Mouse (Mus musculus) frontal cortex, postnatal 36 days (tissue): ENCODE measurements around the gene Maml3.

Experiments used
- DNase-seq, 2 experiments: peaks; one replicate each; pipeline ENCODE4 v3.0.0; 2022; ENCODE audit warnings: low spot score in 2 of 2

The Maml3 gene

DNA sequence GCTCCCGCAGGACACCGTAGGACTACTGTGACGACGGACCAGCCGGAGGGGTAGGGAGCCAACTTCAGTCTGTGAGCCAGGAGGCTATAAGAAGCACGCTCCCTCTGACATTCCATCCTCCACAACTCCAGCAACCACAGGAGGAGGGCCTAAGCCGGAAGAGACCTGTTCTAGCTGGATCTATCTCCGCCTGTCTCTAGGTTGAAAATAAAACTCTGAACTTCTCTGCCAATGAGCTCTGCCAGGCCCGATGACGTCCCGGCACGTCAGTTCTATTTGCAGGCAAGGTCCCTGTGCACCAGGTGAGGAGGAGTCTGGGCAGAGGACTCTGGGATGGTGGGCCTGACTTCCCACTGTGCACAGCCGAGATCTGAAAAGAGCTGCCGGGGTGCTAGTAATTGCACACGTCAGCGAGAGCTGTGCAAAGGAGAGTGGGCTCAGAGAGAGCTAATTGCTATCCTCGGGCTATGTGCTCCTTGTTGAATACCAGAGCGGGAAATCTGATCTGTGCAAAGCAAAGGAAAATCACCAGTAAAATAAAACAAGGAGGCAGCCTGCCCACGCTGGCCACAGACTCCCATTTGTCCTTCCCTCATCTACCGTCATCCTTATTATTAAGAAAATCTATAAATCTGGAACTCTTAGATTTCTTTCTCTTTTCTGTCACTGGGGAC is 58.7 kb downstream of the Maml3 start:
- peak; percentile 87 for DNase-seq

DNA sequence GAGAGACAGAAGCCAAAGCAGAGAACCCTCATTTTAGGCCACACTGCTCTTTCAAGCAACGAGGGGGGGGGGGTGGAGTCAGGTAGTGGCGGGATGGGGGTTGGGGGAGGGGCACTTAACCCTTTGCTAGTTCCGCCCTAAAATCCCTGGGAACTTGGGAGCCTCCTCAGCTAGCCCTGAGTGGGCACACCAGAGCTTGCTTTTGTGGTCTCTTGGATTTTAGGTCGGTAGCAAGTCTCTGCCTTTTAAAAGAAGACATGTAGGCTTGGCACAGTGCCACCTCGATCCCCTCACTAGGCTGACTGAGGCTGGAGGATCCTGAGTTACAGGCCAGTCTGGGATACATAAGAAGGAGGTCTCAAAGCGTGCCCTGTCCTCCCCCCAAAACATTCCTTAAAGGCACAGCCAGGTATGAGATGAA is 59.6 kb downstream of the Maml3 start:
- DNase-seq, result no peak

DNA sequence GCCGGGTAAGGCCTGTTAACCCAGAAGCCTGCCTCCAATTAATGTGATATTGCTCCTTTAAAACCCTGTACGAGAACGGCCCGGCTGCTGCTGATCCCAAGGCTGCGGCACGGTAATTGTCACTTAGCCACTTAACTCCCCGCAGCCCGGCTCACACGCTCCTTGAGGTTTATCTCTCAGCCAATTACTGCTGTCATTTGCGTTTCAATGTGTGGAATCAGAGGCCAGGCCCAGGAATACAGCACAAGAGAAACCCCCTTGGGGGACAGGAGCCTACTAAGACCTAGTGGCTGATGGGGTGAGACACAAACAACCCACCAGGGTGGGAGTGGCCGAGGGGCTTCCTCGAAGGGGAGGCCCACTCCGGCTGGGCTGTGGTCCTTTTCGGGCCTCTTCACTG is 60.2 kb downstream of the Maml3 start:
- DNase-seq, result no peak

DNA sequence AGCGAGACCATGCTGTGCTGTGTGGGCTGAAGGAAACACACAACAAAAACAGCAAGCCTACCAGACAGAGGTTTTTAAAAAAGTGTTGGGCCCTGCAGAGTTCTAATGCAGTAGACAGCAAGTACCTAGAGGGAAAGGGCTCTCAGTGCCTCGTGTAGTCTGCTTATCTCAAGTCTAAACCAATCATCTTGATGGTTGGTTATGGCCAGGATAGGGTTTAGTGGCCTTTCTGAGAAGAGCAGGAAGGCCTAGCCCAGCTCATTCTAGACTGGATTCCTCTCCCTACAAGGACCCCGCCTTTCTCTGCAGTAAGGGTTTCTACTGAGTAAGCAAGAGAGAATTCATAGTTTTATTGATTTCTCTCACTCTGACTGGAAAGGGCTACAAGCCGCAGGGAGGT is 61.0 kb downstream of the Maml3 start:
- no peak for DNase-seq

GRCm38 (mm10) chr3:52042680-52043079 is 62.2 kb downstream of the Maml3 start:
- no peak for DNase-seq

GRCm38 (mm10) chr3:52039958-52040357 is 64.9 kb downstream of the Maml3 start:
- no peak for DNase-seq

GRCm38 (mm10) chr3:52037260-52037659 is 67.6 kb downstream of the Maml3 start:
- DNase-seq, result no peak

GRCm38 (mm10) chr3:52035404-52035803 is 69.5 kb downstream of the Maml3 start:
- peak in 1 of 2 experiments; percentile 35 for DNase-seq

DNA sequence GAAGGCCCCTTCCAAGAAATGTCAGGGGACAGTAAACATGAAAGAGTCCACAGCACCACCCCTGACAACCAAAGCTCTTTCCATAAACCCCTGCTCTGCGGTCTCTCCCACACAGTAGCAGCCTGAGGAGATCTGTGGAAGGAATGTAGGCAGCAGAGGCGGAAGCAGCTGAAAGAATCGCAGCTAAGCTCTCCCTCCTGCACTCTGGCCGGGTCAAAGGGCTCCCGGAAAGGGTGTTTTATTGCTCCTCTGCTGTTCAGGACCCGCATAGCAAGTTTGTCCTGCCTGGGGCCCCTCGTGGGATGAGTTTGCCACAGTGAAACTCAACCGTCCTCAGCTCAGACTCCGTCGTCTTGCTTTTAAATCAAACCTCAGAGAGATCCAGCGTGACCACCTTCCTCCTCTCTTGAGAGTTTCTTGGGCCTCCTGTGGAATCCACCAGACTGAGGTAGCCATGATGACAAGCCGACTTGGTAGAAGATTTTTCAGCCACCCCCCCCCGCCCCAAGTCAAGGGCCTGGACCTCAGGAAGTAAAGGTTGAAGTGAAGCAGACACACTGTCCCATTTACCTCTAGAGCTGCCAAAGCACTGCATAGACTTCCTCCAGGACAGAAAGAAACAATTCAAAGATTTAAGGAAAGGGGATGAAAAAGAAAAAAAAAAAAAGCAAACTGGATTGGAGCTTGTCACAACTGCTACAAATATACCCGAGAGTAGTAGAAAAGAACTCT is 70.9 kb downstream of the Maml3 start:
- DNase-seq, result no peak

GRCm38 (mm10) chr3:52031327-52031726 is 73.5 kb downstream of the Maml3 start:
- DNase-seq, result no peak

GRCm38 (mm10) chr3:52030114-52030513 is 74.8 kb downstream of the Maml3 start:
- DNase-seq, result no peak

DNA sequence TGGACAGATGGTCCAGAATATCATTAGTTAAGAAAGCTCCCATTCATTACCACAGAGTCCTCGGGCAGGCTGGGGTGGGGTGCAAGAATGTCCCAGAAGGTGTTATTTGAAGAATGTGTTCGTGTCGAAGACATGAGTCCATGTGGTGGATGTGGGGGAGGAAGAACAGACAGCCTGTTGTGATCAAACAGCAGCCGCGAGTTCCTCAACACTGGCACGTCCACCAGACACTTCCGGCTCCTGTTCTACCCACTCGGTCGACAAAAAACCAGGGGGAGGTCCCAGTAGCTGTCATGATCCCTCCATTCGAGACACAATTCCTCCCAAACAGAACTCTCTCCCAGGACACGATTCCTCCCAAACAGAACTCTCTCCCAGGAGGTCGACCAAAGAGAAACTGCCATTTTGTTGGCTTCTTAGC is 75.2 kb downstream of the Maml3 start:
- peak; percentile 52 to 66 for DNase-seq

- no peak for DNase-seq
Observed at GRCm38 (mm10) chr3:52027972-52028371, 76.9 kb downstream of the Maml3 start.

DNA sequence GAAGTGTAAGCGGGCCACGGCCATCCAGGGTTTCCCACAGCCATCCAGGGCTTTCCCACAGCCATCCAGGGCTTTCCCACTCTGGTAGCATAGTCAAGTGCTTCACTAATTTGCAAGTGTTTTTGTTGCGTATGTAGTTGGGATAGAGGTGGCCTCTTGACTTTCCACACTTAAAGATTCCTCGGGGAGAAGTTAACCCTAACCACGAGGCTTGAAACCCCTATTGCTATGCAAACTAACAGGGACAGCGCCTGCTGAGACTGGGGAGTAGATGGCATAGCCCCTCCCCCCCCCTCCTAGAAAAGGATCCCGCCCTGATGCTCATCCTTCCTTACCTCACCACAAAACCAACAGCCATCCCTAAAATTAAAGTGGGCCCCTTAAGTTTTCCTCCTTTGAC is 82.4 kb downstream of the Maml3 start:
- no peak for DNase-seq

GRCm38 (mm10) chr3:52018103-52018439 is 86.8 kb downstream of the Maml3 start:
- DNase-seq, result no peak

GRCm38 (mm10) chr3:52017439-52018102 is 87.3 kb downstream of the Maml3 start:
- no peak for DNase-seq

DNA sequence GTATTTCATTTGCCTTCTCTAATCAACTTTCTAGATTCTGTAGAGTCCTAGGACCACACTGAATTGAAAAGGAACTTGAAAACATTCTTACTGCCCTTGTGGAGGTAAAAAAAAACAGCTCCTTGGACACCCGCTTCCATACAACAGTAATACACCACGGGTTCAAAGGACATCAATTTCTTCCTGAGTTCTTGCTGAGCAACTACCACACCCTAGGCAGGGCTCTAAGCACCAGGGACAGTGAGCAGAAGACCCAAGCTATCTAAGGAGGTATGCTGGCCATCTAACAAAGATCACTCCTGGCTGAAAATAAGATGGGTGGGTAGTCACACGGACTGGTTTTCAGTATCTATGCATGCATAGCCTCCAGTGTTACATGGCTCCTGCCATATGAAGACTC is 88.7 kb downstream of the Maml3 start:
- DNase-seq, result no peak

DNA sequence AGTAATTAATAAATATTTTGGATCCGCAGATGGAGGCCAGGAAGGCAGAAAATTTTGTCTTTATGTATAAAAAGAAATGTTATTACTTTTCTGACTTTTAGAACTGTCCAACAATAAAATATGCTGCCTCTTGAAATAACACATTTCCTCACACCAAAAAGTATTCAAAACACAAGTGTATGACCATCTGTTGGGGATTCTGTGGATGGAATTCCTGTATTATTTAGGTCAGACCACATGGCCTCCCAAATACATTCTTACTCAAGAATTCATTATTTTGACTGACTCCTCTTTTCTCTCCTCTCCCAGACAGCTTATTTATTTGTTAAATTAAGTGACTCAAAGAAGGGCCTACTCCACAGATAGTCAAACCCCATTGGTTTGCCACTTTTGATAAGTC is 89.3 kb downstream of the Maml3 start:
- DNase-seq, result no peak

DNA sequence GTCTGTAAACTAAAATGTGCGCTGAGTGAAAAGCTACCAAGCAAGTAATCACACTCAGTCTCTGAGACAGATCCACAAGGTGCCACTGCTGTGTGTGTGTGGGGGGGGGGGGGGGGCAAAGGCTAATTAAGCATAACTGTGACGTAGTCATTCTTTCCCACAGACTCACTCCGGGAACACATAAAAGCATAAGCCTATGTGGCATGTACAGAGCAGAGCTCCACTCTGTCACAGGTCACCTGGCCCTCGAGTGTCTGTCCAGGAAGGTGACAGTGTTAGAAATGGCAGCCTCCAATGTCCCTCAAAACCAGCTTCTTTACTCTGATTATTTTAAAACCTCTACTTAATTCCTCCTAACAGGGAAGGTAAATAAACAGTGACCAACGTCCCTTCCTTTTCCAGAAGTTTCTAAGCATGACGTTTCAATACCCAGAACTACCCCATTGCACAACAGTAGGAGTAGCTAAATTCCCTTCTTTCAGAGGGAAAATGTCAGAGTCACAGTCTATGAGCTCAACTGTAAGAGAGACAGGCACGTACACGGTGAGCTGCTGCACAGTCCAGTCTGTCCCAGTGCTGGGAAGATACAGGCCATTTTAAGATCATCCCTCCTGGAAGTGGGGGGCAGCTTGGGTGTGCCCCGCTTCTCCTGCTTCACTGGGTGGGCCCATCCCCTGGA is 93.7 kb downstream of the Maml3 start:
- no peak for DNase-seq

- DNase-seq, result peak in 1 of 2 experiments; percentile 56
Observed at GRCm38 (mm10) chr3:52009321-52009720, 95.6 kb downstream of the Maml3 start.

- DNase-seq, result peak; percentile 76 to 79
Observed at GRCm38 (mm10) chr3:52007602-52008252, 97.1 kb downstream of the Maml3 start.
